Mouse (Mus musculus): ENCODE results near the gene Kif16b.

- TF ChIP-seq CTCF (IDR thresholded peaks at IDR 0.05; ENCODE audit: low read depth, low read length) (no peak), GATA1 (IDR thresholded peaks at IDR 0.05; ENCODE audit: borderline replicate concordance, low read length) (no peak), POLR2AphosphoS5 (IDR thresholded peaks at IDR 0.05; ENCODE audit: insufficient replicate concordance, low read depth, low read length) (no peak)
Observed at GRCm38 (mm10) chr2:142870055-142870454, 31.3 kb downstream of the Kif16b start.

All from G1E (cell line).